Mouse (Mus musculus): ENCODE measurements at regions not wholly inside any gene's neighbourhood (a gene's known extent, or its start where the extent isn't known, plus 50 kb on each side); places are given as distances from the start of the nearest gene placed in this dataset.

- no peak for TF ChIP-seq POLR2A (IDR thresholded peaks at IDR 0.05; ENCODE audit: borderline replicate concordance, control insufficient read depth, low read depth, low read length)
- TF ChIP-seq CTCF (IDR thresholded peaks at IDR 0.05; ENCODE audit: control insufficient read depth, insufficient read depth, low read length) = no peak
These were observed 210.8 kb upstream of the Dusp10 start for GRCm38 (mm10) chr1:183802351-183802750.
